Comparison of ENCODE assay signal across 25 mouse cellular contexts in genomic region chr11:102015472-102015871, GRCm38 (mm10). TPM values are rescaled to one million over a fixed set of nuclear protein-coding genes. Genes with fewer than 3 reads are reported as not detected.
DNase-seq lines count a peak whose midpoint lies in the region; ATAC-seq and TF ChIP-seq lines count a peak whose summit lies in the region.
"Had no signal": no experiment of that assay in that cellular context is flagged by ENCODE, and none has a peak within 500 bp of the region (broad histone marks: within the 10 kb centered on the region; RNA-seq: fewer than 3 reads in every experiment).

No protein-coding gene starts in this region.

- peaks cover 70% of the 10 kb centered on the region for H3K4me1 ChIP-seq in cerebellum, adult 2 months (ENCODE audit: control insufficient read depth, insufficient read depth, low read length)
- H3K4me1 ChIP-seq in hindbrain, embryonic 13.5 days (replicated peaks): peaks cover 25% of the 10 kb centered on the region
- H3K4me1 ChIP-seq in hindbrain, embryonic 14.5 days (replicated peaks; ENCODE audit: control insufficient read depth, insufficient read depth, low read length): peaks cover 5% of the 10 kb centered on the region; the same call in 1 of the 2 replicates
- H3K4me1 ChIP-seq in midbrain, embryonic 11.5 days (ENCODE audit: control insufficient read depth, insufficient read depth, low read length): no peaks in the 10 kb centered on the region
- no peaks in the 10 kb centered on the region for H3K4me1 ChIP-seq in midbrain, postnatal 0 days (ENCODE audit: insufficient read depth, low read length)
- peaks cover 19% of the 10 kb centered on the region for H3K4me1 ChIP-seq in limb, embryonic 10.5 days
- H3K4me1 ChIP-seq in lung, postnatal 0 days (ENCODE audit: insufficient read depth, low read depth, low read length): no peaks in the 10 kb centered on the region

- peak overlapping the region; percentile 39; the same call in 1 of the 2 replicates for H3K9ac ChIP-seq in hindbrain, embryonic 13.5 days
- H3K9ac ChIP-seq in hindbrain, embryonic 14.5 days: no peak overlapping the region
- H3K9ac ChIP-seq in midbrain, embryonic 11.5 days (ENCODE audit: low read length): no peak overlapping the region
- H3K9ac ChIP-seq in midbrain, postnatal 0 days (replicated peaks; ENCODE audit: low read length, poor library complexity, severe bottlenecking): no peak overlapping the region
- no peak overlapping the region for H3K9ac ChIP-seq in lung, postnatal 0 days (replicated peaks; ENCODE audit: low read depth)
- H3K9ac ChIP-seq: forebrain, embryonic 15.5 days had no signal

- ATAC-seq in hindbrain, embryonic 13.5 days (ENCODE audit: low FRiP score): no peak
- ATAC-seq in hindbrain, embryonic 14.5 days (ENCODE audit: low FRiP score): no peak
- ATAC-seq in midbrain, embryonic 11.5 days (ENCODE audit: low FRiP score): no peak
- no peak for ATAC-seq in midbrain, postnatal 0 days (ENCODE audit: low FRiP score)
- no peak for ATAC-seq in lung, postnatal 0 days
- ATAC-seq: forebrain, embryonic 15.5 days had no signal

- H3K4me2 ChIP-seq in hindbrain, embryonic 13.5 days: no peak overlapping the region
- no peak overlapping the region for H3K4me2 ChIP-seq in hindbrain, embryonic 14.5 days (replicated peaks)
- no peak overlapping the region for H3K4me2 ChIP-seq in midbrain, embryonic 11.5 days
- no peak overlapping the region for H3K4me2 ChIP-seq in midbrain, postnatal 0 days (ENCODE audit: low read depth, low read length, poor library complexity, severe bottlenecking)
- no peak overlapping the region for H3K4me2 ChIP-seq in lung, postnatal 0 days (replicated peaks; ENCODE audit: low read depth, low read length)
- H3K4me2 ChIP-seq: forebrain, embryonic 15.5 days had no signal

- no peak for TF ChIP-seq EP300 in lung, postnatal 0 days (IDR thresholded peaks at IDR 0.05)

- H3K36me3 ChIP-seq in hindbrain, embryonic 13.5 days: peaks cover 68% of the 10 kb centered on the region
- H3K36me3 ChIP-seq in hindbrain, embryonic 14.5 days (replicated peaks; ENCODE audit: control insufficient read depth, insufficient read depth): peaks cover 50% of the 10 kb centered on the region
- peaks cover 2% of the 10 kb centered on the region; the same call in 1 of the 2 replicates for H3K36me3 ChIP-seq in midbrain, embryonic 11.5 days (ENCODE audit: control insufficient read depth, insufficient read depth, low read length)
- H3K36me3 ChIP-seq in midbrain, postnatal 0 days (ENCODE audit: insufficient read depth, low read length): peaks cover 42% of the 10 kb centered on the region
- H3K36me3 ChIP-seq in limb, embryonic 10.5 days: peaks cover 98% of the 10 kb centered on the region
- H3K36me3 ChIP-seq in lung, postnatal 0 days (ENCODE audit: insufficient read depth, low read length): no peaks in the 10 kb centered on the region

- H3K27me3 ChIP-seq in cerebellum, adult 2 months (ENCODE audit: control insufficient read depth, insufficient read depth, low read length): no peaks in the 10 kb centered on the region
- H3K27me3 ChIP-seq in hindbrain, embryonic 13.5 days: no peaks in the 10 kb centered on the region
- no peaks in the 10 kb centered on the region for H3K27me3 ChIP-seq in hindbrain, embryonic 14.5 days (ENCODE audit: control insufficient read depth, insufficient read depth, low read length)
- no peaks in the 10 kb centered on the region for H3K27me3 ChIP-seq in midbrain, embryonic 11.5 days (ENCODE audit: control insufficient read depth, insufficient read depth, low read length)
- no peaks in the 10 kb centered on the region for H3K27me3 ChIP-seq in midbrain, postnatal 0 days (ENCODE audit: insufficient read depth, low read length)
- H3K27me3 ChIP-seq in limb, embryonic 10.5 days (ENCODE audit: low read depth, poor library complexity, severe bottlenecking): no peaks in the 10 kb centered on the region
- H3K27me3 ChIP-seq in lung, postnatal 0 days (replicated peaks; ENCODE audit: insufficient read depth, low read length): no peaks in the 10 kb centered on the region
- H3K27me3 ChIP-seq: forebrain, embryonic 15.5 days had no signal

- WGBS in cerebellum, adult 2 months: 27% methylated on average over 6 of the region's 6 CpGs
- 53% methylated on average over 6 of the region's 6 CpGs for WGBS in hindbrain, embryonic 13.5 days
- 48% methylated on average over 6 of the region's 6 CpGs for WGBS in hindbrain, embryonic 14.5 days
- 68% methylated on average over 6 of the region's 6 CpGs for WGBS in midbrain, embryonic 11.5 days
- WGBS in midbrain, postnatal 0 days: 59% methylated on average over 6 of the region's 6 CpGs
- 70% methylated on average over 6 of the region's 6 CpGs for WGBS in limb, embryonic 10.5 days
- WGBS in lung, postnatal 0 days: 72% methylated on average over 6 of the region's 6 CpGs

- no peaks in the 10 kb centered on the region for H3K9me3 ChIP-seq in hindbrain, embryonic 13.5 days
- no peaks in the 10 kb centered on the region for H3K9me3 ChIP-seq in hindbrain, embryonic 14.5 days (ENCODE audit: control insufficient read depth, low read length)
- no peaks in the 10 kb centered on the region for H3K9me3 ChIP-seq in midbrain, embryonic 11.5 days (ENCODE audit: control insufficient read depth, low read length)
- H3K9me3 ChIP-seq in midbrain, postnatal 0 days (ENCODE audit: low read length): no peaks in the 10 kb centered on the region
- H3K9me3 ChIP-seq in limb, embryonic 10.5 days (replicated peaks): no peaks in the 10 kb centered on the region
- H3K9me3 ChIP-seq in lung, postnatal 0 days (ENCODE audit: low read length): no peaks in the 10 kb centered on the region
- H3K9me3 ChIP-seq: embryonic facial prominence, embryonic 10.5 days; forebrain, embryonic 15.5 days had no signal

- no peak for DNase-seq in cerebellum, adult 2 months
- no peak for DNase-seq in cerebellum, adult 11 months
- DNase-seq in hindbrain, embryonic 14.5 days (ENCODE audit: low spot score): no peak
- DNase-seq in midbrain, embryonic 11.5 days (ENCODE audit: low spot score, missing footprints): peak; percentile 75
- DNase-seq in midbrain, postnatal 0 days (ENCODE audit: low spot score): no peak
- DNase-seq in limb, embryonic 10.5 days (ENCODE audit: low spot score): no peak
- DNase-seq in lung, postnatal 0 days (ENCODE audit: low spot score): no peak
- DNase-seq: gastrocnemius, postnatal 10 days; kidney, postnatal 14 days; lung, adult 18-20 months; lung, postnatal 14 days; thymus, postnatal 25 days had no signal

- TF ChIP-seq CTCF in cerebellum, adult 2 months (IDR thresholded peaks at IDR 0.05; ENCODE audit: borderline replicate concordance, insufficient read depth, low read depth, low read length): no peak
- TF ChIP-seq CTCF in midbrain, postnatal 0 days (IDR thresholded peaks at IDR 0.05): no peak
- no peak for TF ChIP-seq CTCF in lung, postnatal 0 days (IDR thresholded peaks at IDR 0.05)

- H3K4me3 ChIP-seq in cerebellum, adult 2 months (replicated peaks; ENCODE audit: insufficient read depth, low read depth, low read length): no peak overlapping the region
- no peak overlapping the region for H3K4me3 ChIP-seq in hindbrain, embryonic 13.5 days
- H3K4me3 ChIP-seq in hindbrain, embryonic 14.5 days (replicated peaks; ENCODE audit: low read length): no peak overlapping the region
- H3K4me3 ChIP-seq in midbrain, embryonic 11.5 days (ENCODE audit: low read depth, low read length): no peak overlapping the region
- no peak overlapping the region for H3K4me3 ChIP-seq in midbrain, postnatal 0 days (ENCODE audit: low read depth, low read length)
- H3K4me3 ChIP-seq in limb, embryonic 10.5 days: no peak overlapping the region
- no peak overlapping the region for H3K4me3 ChIP-seq in lung, postnatal 0 days (ENCODE audit: low read depth, low read length)
- H3K4me3 ChIP-seq: embryonic facial prominence, embryonic 10.5 days; forebrain, embryonic 15.5 days had no signal

- H3K27ac ChIP-seq in cerebellum, adult 2 months (ENCODE audit: insufficient read depth, low read length): peak overlapping the region; percentile 64
- H3K27ac ChIP-seq in hindbrain, embryonic 13.5 days: peak overlapping the region; percentile 40
- H3K27ac ChIP-seq in hindbrain, embryonic 14.5 days: no peak overlapping the region
- no peak overlapping the region for H3K27ac ChIP-seq in midbrain, embryonic 11.5 days (ENCODE audit: low read depth, low read length)
- H3K27ac ChIP-seq in midbrain, postnatal 0 days (ENCODE audit: low read depth, low read length): no peak overlapping the region
- H3K27ac ChIP-seq in limb, embryonic 10.5 days: peak overlapping the region; percentile 6; the same call in 1 of the 2 replicates
- no peak overlapping the region for H3K27ac ChIP-seq in lung, postnatal 0 days (ENCODE audit: low read length)
- H3K27ac ChIP-seq: embryonic facial prominence, embryonic 10.5 days; forebrain, embryonic 15.5 days had no signal

- no peak for TF ChIP-seq POLR2A in cerebellum, adult 2 months (IDR thresholded peaks at IDR 0.05; ENCODE audit: borderline replicate concordance, insufficient read depth, low read length)

RNA-seq across cellular contexts. Expression of gene Mpp3, which starts 12.8 kb away (rescaled TPM):
- 158 and 185 TPM in 2 replicates for polyA plus RNA-seq in cerebellum, adult 2 months (2012; rRNA removed)
- polyA plus RNA-seq in hindbrain, embryonic 13.5 days (2015; fragmentation: Nextera tagmentation; extraction: Ambion mirVana): 43.5 and 45.9 TPM in 2 replicates
- 53.5 and 57.2 TPM in 2 replicates for polyA plus RNA-seq in hindbrain, embryonic 14.5 days (2014; fragmentation: Nextera tagmentation; extraction: Ambion mirVana)
- polyA plus RNA-seq in midbrain, embryonic 11.5 days (2014; fragmentation: Nextera tagmentation; extraction: Ambion mirVana): 14.4 and 15.5 TPM in 2 replicates
- total RNA-seq in midbrain, postnatal 0 days (2014; rRNA removed): 68.2 and 71.9 TPM in 2 replicates
- 53.9 and 54.7 TPM in 2 replicates for polyA plus RNA-seq in midbrain, postnatal 0 days (2015; fragmentation: Nextera tagmentation; extraction: Ambion mirVana)
- polyA plus RNA-seq in limb, embryonic 10.5 days (2016; fragmentation: Nextera tagmentation; extraction: Ambion mirVana): 17.7 and 18.4 TPM in 2 replicates
- polyA plus RNA-seq in lung, postnatal 0 days (2015; fragmentation: Nextera tagmentation; extraction: Ambion mirVana): 0.84 and 2.2 TPM in 2 replicates
- total RNA-seq: megakaryocyte, adult 5-6 weeks; monocyte, adult 5-6 weeks; neutrophil, adult 5-6 weeks had no signal

RNA-seq across cellular contexts. Expression of gene Cd300lg, which starts 25.8 kb away (rescaled TPM):
- polyA plus RNA-seq in cerebellum, adult 2 months (2012; rRNA removed): 0.38 and 0.63 TPM in 2 replicates
- 0.38 and 0.53 TPM in 2 replicates for polyA plus RNA-seq in hindbrain, embryonic 13.5 days (2015; fragmentation: Nextera tagmentation; extraction: Ambion mirVana)
- 0.27 TPM in 1 of 2 replicates, not detected in the other for polyA plus RNA-seq in hindbrain, embryonic 14.5 days (2014; fragmentation: Nextera tagmentation; extraction: Ambion mirVana)
- 0.11 and 0.19 TPM in 2 replicates for polyA plus RNA-seq in midbrain, embryonic 11.5 days (2014; fragmentation: Nextera tagmentation; extraction: Ambion mirVana)
- 0.14 TPM in 1 of 2 replicates, not detected in the other for total RNA-seq in midbrain, postnatal 0 days (2014; rRNA removed)
- 0.25 TPM in 2 replicates for polyA plus RNA-seq in midbrain, postnatal 0 days (2015; fragmentation: Nextera tagmentation; extraction: Ambion mirVana)
- 0.38 and 0.45 TPM in 2 replicates for polyA plus RNA-seq in limb, embryonic 10.5 days (2016; fragmentation: Nextera tagmentation; extraction: Ambion mirVana)
- 2.1 and 2.4 TPM in 2 replicates for polyA plus RNA-seq in lung, postnatal 0 days (2015; fragmentation: Nextera tagmentation; extraction: Ambion mirVana)
- total RNA-seq: hematopoietic stem cell, adult 5-6 weeks; layer of hippocampus, adult 8-10 months had no signal

RNA-seq across cellular contexts. Expression of gene Dusp3, which starts 28.7 kb away (rescaled TPM):
- 86.0 and 98.5 TPM in 2 replicates for polyA plus RNA-seq in cerebellum, adult 2 months (2012; rRNA removed)
- 15.4 and 16.0 TPM in 2 replicates for polyA plus RNA-seq in hindbrain, embryonic 13.5 days (2015; fragmentation: Nextera tagmentation; extraction: Ambion mirVana)
- 24.0 and 24.7 TPM in 2 replicates for polyA plus RNA-seq in hindbrain, embryonic 14.5 days (2014; fragmentation: Nextera tagmentation; extraction: Ambion mirVana)
- polyA plus RNA-seq in midbrain, embryonic 11.5 days (2014; fragmentation: Nextera tagmentation; extraction: Ambion mirVana): 11.1 and 11.6 TPM in 2 replicates
- total RNA-seq in midbrain, postnatal 0 days (2014; rRNA removed): 36.3 and 54.3 TPM in 2 replicates
- polyA plus RNA-seq in midbrain, postnatal 0 days (2015; fragmentation: Nextera tagmentation; extraction: Ambion mirVana): 44.1 and 48.5 TPM in 2 replicates
- polyA plus RNA-seq in limb, embryonic 10.5 days (2016; fragmentation: Nextera tagmentation; extraction: Ambion mirVana): 9.2 TPM in 2 replicates
- polyA plus RNA-seq in lung, postnatal 0 days (2015; fragmentation: Nextera tagmentation; extraction: Ambion mirVana): 78.2 and 80.0 TPM in 2 replicates

RNA-seq across cellular contexts. Expression of gene Cfap97d1, which starts 31.4 kb away (rescaled TPM):
- polyA plus RNA-seq in cerebellum, adult 2 months (2012; rRNA removed): not detected in 2 replicates
- polyA plus RNA-seq in hindbrain, embryonic 13.5 days (2015; fragmentation: Nextera tagmentation; extraction: Ambion mirVana): not detected in 2 replicates
- polyA plus RNA-seq in hindbrain, embryonic 14.5 days (2014; fragmentation: Nextera tagmentation; extraction: Ambion mirVana): not detected in 2 replicates
- polyA plus RNA-seq in midbrain, embryonic 11.5 days (2014; fragmentation: Nextera tagmentation; extraction: Ambion mirVana): not detected in 2 replicates
- total RNA-seq in midbrain, postnatal 0 days (2014; rRNA removed): not detected in 2 replicates
- polyA plus RNA-seq in midbrain, postnatal 0 days (2015; fragmentation: Nextera tagmentation; extraction: Ambion mirVana): not detected in 2 replicates
- not detected in 2 replicates for polyA plus RNA-seq in limb, embryonic 10.5 days (2016; fragmentation: Nextera tagmentation; extraction: Ambion mirVana)
- polyA plus RNA-seq in lung, postnatal 0 days (2015; fragmentation: Nextera tagmentation; extraction: Ambion mirVana): 0.20 TPM in 1 of 2 replicates, not detected in the other
- total RNA-seq: adrenal gland, postnatal 14 days; gastrocnemius, postnatal 10 days; hematopoietic stem cell, adult 5-6 weeks; layer of hippocampus, adult 8-10 months; left cerebral cortex, postnatal 36 days; liver, adult 2 months; megakaryocyte, adult 5-6 weeks; neutrophil, adult 5-6 weeks had no signal
- polyA plus RNA-seq: cortical plate, adult 2 months; embryonic facial prominence, embryonic 10.5 days; forebrain, embryonic 15.5 days; heart, embryonic 16.5 days; liver, adult 2 months had no signal

RNA-seq across cellular contexts. Expression of gene Sost, which starts 48.7 kb away (rescaled TPM):
- polyA plus RNA-seq in cerebellum, adult 2 months (2012; rRNA removed): 1.4 and 1.7 TPM in 2 replicates
- 0.42 TPM in 1 of 2 replicates, not detected in the other for polyA plus RNA-seq in hindbrain, embryonic 13.5 days (2015; fragmentation: Nextera tagmentation; extraction: Ambion mirVana)
- not detected in 2 replicates for polyA plus RNA-seq in hindbrain, embryonic 14.5 days (2014; fragmentation: Nextera tagmentation; extraction: Ambion mirVana)
- not detected in 2 replicates for polyA plus RNA-seq in midbrain, embryonic 11.5 days (2014; fragmentation: Nextera tagmentation; extraction: Ambion mirVana)
- 0.11 TPM in 1 of 2 replicates, not detected in the other for total RNA-seq in midbrain, postnatal 0 days (2014; rRNA removed)
- 0.12 TPM in 1 of 2 replicates, not detected in the other for polyA plus RNA-seq in midbrain, postnatal 0 days (2015; fragmentation: Nextera tagmentation; extraction: Ambion mirVana)
- 1.6 and 1.9 TPM in 2 replicates for polyA plus RNA-seq in limb, embryonic 10.5 days (2016; fragmentation: Nextera tagmentation; extraction: Ambion mirVana)
- polyA plus RNA-seq in lung, postnatal 0 days (2015; fragmentation: Nextera tagmentation; extraction: Ambion mirVana): 0.06 TPM in 1 of 2 replicates, not detected in the other
- total RNA-seq: adrenal gland, postnatal 14 days; hematopoietic stem cell, adult 5-6 weeks; liver, adult 2 months; megakaryocyte, adult 5-6 weeks; monocyte, adult 5-6 weeks; neutrophil, adult 5-6 weeks had no signal
- polyA plus RNA-seq: forebrain, embryonic 15.5 days had no signal

Comparison
In these comparisons a context has a peak if more than half of its experiments do, and no peak if none do; other contexts are left out.
1. H3K27ac ChIP-seq: peak in cerebellum, adult 2 months (single experiment), hindbrain, embryonic 13.5 days (single experiment) and limb, embryonic 10.5 days (single experiment); none in hindbrain, embryonic 14.5 days (single experiment), midbrain, embryonic 11.5 days (single experiment), midbrain, postnatal 0 days (single experiment) and lung, postnatal 0 days (single experiment).